Mouse (Mus musculus) thymus, postnatal 14 days (tissue): ENCODE results near the gene 2310011J03Rik.

Experiments used
- DNase-seq: peaks from one replicate; pipeline ENCODE4 v3.0.0; 2021

Gene 2310011J03Rik

GRCm38 (mm10) chr10:80341491-80342304 lies 21.4 kb upstream of the 2310011J03Rik start:
- no peak for DNase-seq

- no peak for DNase-seq
Measured at GRCm38 (mm10) chr10:80341026-80341425, 20.7 kb upstream of the 2310011J03Rik start.

- peak; percentile 84 for DNase-seq
Measured at GRCm38 (mm10) chr10:80339941-80340750, 19.8 kb upstream of the 2310011J03Rik start.

GRCm38 (mm10) chr10:80336263-80336662 lies 15.9 kb upstream of the 2310011J03Rik start:
- no peak for DNase-seq

- DNase-seq = no peak
Measured at GRCm38 (mm10) chr10:80332525-80332989, 12.2 kb upstream of the 2310011J03Rik start.

- no peak for DNase-seq
Measured at GRCm38 (mm10) chr10:80331636-80332524, 11.5 kb upstream of the 2310011J03Rik start.

GRCm38 (mm10) chr10:80330888-80331287 lies 10.6 kb upstream of the 2310011J03Rik start:
- DNase-seq = no peak

- no peak for DNase-seq
Measured at GRCm38 (mm10) chr10:80330084-80330483, 9.7 kb upstream of the 2310011J03Rik start.

- DNase-seq = peak; percentile 77
Measured at GRCm38 (mm10) chr10:80329273-80330081, 9.1 kb upstream of the 2310011J03Rik start, which contains the start of the genes Pcsk4 and Reep6. Pcsk4 (minus strand) TSS chr10:80329498. Reep6 (plus strand) TSS chr10:80329953.

- no peak for DNase-seq
Measured at GRCm38 (mm10) chr10:80325045-80325444, 4.7 kb upstream of the 2310011J03Rik start.

- DNase-seq = no peak
Measured at GRCm38 (mm10) chr10:80324120-80325037, 4.0 kb upstream of the 2310011J03Rik start.

GRCm38 (mm10) chr10:80323261-80324119 lies 3.2 kb upstream of the 2310011J03Rik start:
- peak; percentile 67 for DNase-seq

- DNase-seq = no peak
Measured at GRCm38 (mm10) chr10:80322811-80323211, 2.5 kb upstream of the 2310011J03Rik start.

GRCm38 (mm10) chr10:80321670-80322581 lies 1.6 kb upstream of the 2310011J03Rik start:
- no peak for DNase-seq

GRCm38 (mm10) chr10:80321014-80321669 lies 805 bp upstream of the 2310011J03Rik start:
- no peak for DNase-seq

GRCm38 (mm10) chr10:80317011-80317410 lies 3.3 kb downstream of the 2310011J03Rik start:
- DNase-seq = no peak

GRCm38 (mm10) chr10:80316359-80316781 lies 4.0 kb downstream of the 2310011J03Rik start:
- DNase-seq = no peak

- DNase-seq = no peak
Measured at GRCm38 (mm10) chr10:80315315-80315714, 5.0 kb downstream of the 2310011J03Rik start.
